Mouse (Mus musculus) ovary, postnatal 10 days (tissue): Measurements from ENCODE around the gene Ganc.

Experiments
- DNase-seq: peaks from one replicate; pipeline ENCODE4 v3.0.0; 2022; ENCODE audit warnings: low spot score

Ganc gene

GRCm38 (mm10) chr2:120450724-120451123 lies 47.0 kb downstream of the Ganc start:
- no peak for DNase-seq

- no peak for DNase-seq
Observed at GRCm38 (mm10) chr2:120452600-120452999, 48.9 kb downstream of the Ganc start.

GRCm38 (mm10) chr2:120454987-120455386 lies 51.3 kb downstream of the Ganc start:
- DNase-seq: no peak

GRCm38 (mm10) chr2:120455719-120456118 lies 52.0 kb downstream of the Ganc start, which contains the start of gene Capn3:
Capn3 (plus strand) TSS chr2:120456019.
- no peak for DNase-seq

GRCm38 (mm10) chr2:120460216-120460615 lies 56.5 kb downstream of the Ganc start:
- no peak for DNase-seq

GRCm38 (mm10) chr2:120463328-120463727 lies 59.6 kb downstream of the Ganc start:
- DNase-seq: no peak

- peak; percentile 10 for DNase-seq
Observed at GRCm38 (mm10) chr2:120464091-120464490, 60.4 kb downstream of the Ganc start.

- DNase-seq: no peak
Observed at GRCm38 (mm10) chr2:120464732-120465396, 61.2 kb downstream of the Ganc start.

- no peak for DNase-seq
Observed at GRCm38 (mm10) chr2:120465397-120465785, 61.7 kb downstream of the Ganc start.

- DNase-seq: no peak
Observed at GRCm38 (mm10) chr2:120468011-120468410, 64.3 kb downstream of the Ganc start.

- DNase-seq: no peak
Observed at GRCm38 (mm10) chr2:120469220-120469619, 65.5 kb downstream of the Ganc start.

- DNase-seq: no peak
Observed at GRCm38 (mm10) chr2:120469715-120470114, 66.0 kb downstream of the Ganc start.

GRCm38 (mm10) chr2:120470856-120471255 lies 67.2 kb downstream of the Ganc start:
- DNase-seq: no peak

GRCm38 (mm10) chr2:120476277-120477087 lies 72.8 kb downstream of the Ganc start:
- no peak for DNase-seq

GRCm38 (mm10) chr2:120478600-120478999 lies 74.9 kb downstream of the Ganc start:
- DNase-seq: peak; percentile 35

GRCm38 (mm10) chr2:120481921-120482320 lies 78.2 kb downstream of the Ganc start:
- DNase-seq: no peak

GRCm38 (mm10) chr2:120482506-120483389 lies 79.1 kb downstream of the Ganc start:
- no peak for DNase-seq

- DNase-seq: no peak
Observed at GRCm38 (mm10) chr2:120484241-120484640, 80.5 kb downstream of the Ganc start.

- no peak for DNase-seq
Observed at GRCm38 (mm10) chr2:120493254-120493653, 89.6 kb downstream of the Ganc start.

- DNase-seq: no peak
Observed at GRCm38 (mm10) chr2:120496511-120496910, 92.8 kb downstream of the Ganc start.

- no peak for DNase-seq
Observed at GRCm38 (mm10) chr2:120499971-120500471, 96.3 kb downstream of the Ganc start.
